Mouse (Mus musculus) ES-Bruce4 (cell line): ENCODE measurements at regions not wholly inside any gene's neighbourhood (a gene's known extent, or its start where the extent isn't known, plus 50 kb on each side); places are given as distances from the start of the nearest gene placed in this dataset.

ENCODE experiments used
- CTCF ChIP-seq: IDR thresholded peaks from one replicate; pipeline ENCODE4 v1.8.1; 2011; ENCODE audit warnings: low read depth, low read length
- POLR2A ChIP-seq: IDR thresholded peaks from one replicate; pipeline ENCODE4 v1.8.1; 2011; ENCODE audit warnings: low read length; ENCODE audit not compliant: insufficient read depth

- TF ChIP-seq CTCF (no peak), POLR2A (no peak)
These were observed 416.8 kb upstream of the Auts2 start for GRCm38 (mm10) chr5:132959901-132960300.
